Comparison of ENCODE assay signal across 9 mouse cellular contexts in the genomic region with DNA sequence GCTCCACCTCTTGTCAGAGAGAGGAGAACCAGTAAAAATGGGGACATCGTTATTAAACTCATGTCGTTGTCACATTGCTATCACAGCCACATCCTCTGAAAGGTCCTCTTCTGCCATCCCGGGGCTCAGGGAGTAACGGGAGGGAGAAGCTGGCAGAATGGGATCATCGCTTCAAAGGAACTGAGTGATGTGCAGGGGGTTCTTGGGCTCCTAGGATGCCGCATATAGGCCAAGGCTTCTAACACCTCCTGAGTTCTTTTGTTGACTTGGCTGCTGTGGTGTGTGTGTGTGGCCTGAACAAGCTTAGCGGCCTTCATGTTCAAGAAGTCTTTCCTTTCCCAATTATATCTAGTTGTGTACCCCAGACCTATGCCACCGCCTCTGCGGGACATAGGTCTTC. TPM values are rescaled to one million over a fixed set of nuclear protein-coding genes. Genes with fewer than 3 reads are reported as not detected.
A peak's percentile ranks its signal among the peaks of the same experiment; 100 is the strongest.
DNase-seq lines count a peak whose midpoint lies in the region; ATAC-seq and TF ChIP-seq lines count a peak whose summit lies in the region.
"Had no signal": no experiment of that assay in that cellular context is flagged by ENCODE, and none has a peak within 500 bp of the region (broad histone marks: within the 10 kb centered on the region; RNA-seq: fewer than 3 reads in every experiment).

No protein-coding gene starts in this region.

- DNase-seq in heart, embryonic 10.5 days (ENCODE audit: low spot score) = no peak
- DNase-seq in heart, postnatal 10 days = no peak
- DNase-seq in CH12.LX (ENCODE audit: extremely low read depth) (no peak), adipocyte (ENCODE audit: low spot score) (no peak)
- DNase-seq in layer of hippocampus, adult 9-11 months = no peak
- DNase-seq in left cerebral cortex, postnatal 10 days (ENCODE audit: extremely low spot score in 1 of 2, low spot score in 2 of 2) = no peak
- DNase-seq: kidney, adult 11 months had no signal

- no peak overlapping the region for H3K27ac ChIP-seq in heart, embryonic 10.5 days
- no peak overlapping the region for H3K27ac ChIP-seq in CH12.LX (ENCODE audit: insufficient read depth, low read depth)
- peak overlapping the region; percentile 88 for H3K27ac ChIP-seq in forebrain, embryonic 15.5 days (replicated peaks)
- no peak overlapping the region for H3K27ac ChIP-seq in liver, embryonic 15.5 days (replicated peaks)

- peaks cover 94% of the 10 kb centered on the region for H3K27me3 ChIP-seq in heart, embryonic 10.5 days (ENCODE audit: insufficient read depth, poor library complexity, severe bottlenecking)
- H3K27me3 ChIP-seq in CH12.LX (replicated peaks) = peaks cover 91% of the 10 kb centered on the region
- peaks cover 26% of the 10 kb centered on the region for H3K27me3 ChIP-seq in forebrain, embryonic 15.5 days
- peaks cover 90% of the 10 kb centered on the region for H3K27me3 ChIP-seq in liver, embryonic 15.5 days

- dilution Hi-C loops in CH12.LX (cut with MboI; ENCODE audit: extremely low pct_ligation_motif_present, extremely low pct_unique_long_range_greater_than_20kb, low sequenced_read_pairs) = no loop called here

- TF ChIP-seq EP300 in CH12.LX (IDR thresholded peaks at IDR 0.05; ENCODE audit: low read length) = no peak

- TF ChIP-seq CTCF in CH12.LX (conservative IDR thresholded peaks at IDR 0.05 in 1 of 2, IDR thresholded peaks at IDR 0.05 in 1 of 2; ENCODE audit: low read depth in 2 of 2, low read length in 2 of 2) = no peak

- no peak for TF ChIP-seq RAD21 in CH12.LX (IDR thresholded peaks at IDR 0.05; ENCODE audit: low read depth, low read length)

- 21% methylated on average over 9 of the region's 9 CpGs for WGBS in heart, embryonic 10.5 days
- WGBS in forebrain, embryonic 15.5 days = 23% methylated on average over 9 of the region's 9 CpGs
- 14% methylated on average over 9 of the region's 9 CpGs for WGBS in liver, embryonic 15.5 days (ENCODE audit: insufficient replicate concordance)

- no peak overlapping the region for H3K9ac ChIP-seq in CH12.LX (ENCODE audit: insufficient read depth, low read depth)
- H3K9ac ChIP-seq in forebrain, embryonic 15.5 days (replicated peaks) = peak overlapping the region; percentile 98
- H3K9ac ChIP-seq in liver, embryonic 15.5 days = no peak overlapping the region

- H3K9me3 ChIP-seq in heart, embryonic 10.5 days = no peaks in the 10 kb centered on the region
- peaks cover 2% of the 10 kb centered on the region for H3K9me3 ChIP-seq in CH12.LX (replicated peaks; ENCODE audit: low read length)
- H3K9me3 ChIP-seq in forebrain, embryonic 15.5 days = no peaks in the 10 kb centered on the region
- H3K9me3 ChIP-seq in liver, embryonic 15.5 days (replicated peaks) = no peaks in the 10 kb centered on the region

- in situ Hi-C loops in CH12.LX (cut with MboI; ENCODE audit: low pct_ligation_motif_present, low pct_unique_long_range_greater_than_20kb, low sequenced_read_pairs) = no loop called here

- peak overlapping the region; percentile 75 for H3K4me3 ChIP-seq in heart, embryonic 10.5 days
- no peak overlapping the region for H3K4me3 ChIP-seq in CH12.LX (replicated peaks in 1 of 3; ENCODE audit: low read depth in 2 of 3, low read length in 2 of 3, poor library complexity in 1 of 3)
- peak overlapping the region; percentile 97 for H3K4me3 ChIP-seq in forebrain, embryonic 15.5 days
- H3K4me3 ChIP-seq in liver, embryonic 15.5 days (replicated peaks) = peak overlapping the region; percentile 49; the same call in 1 of the 2 replicates

- H3K4me1 ChIP-seq in heart, embryonic 10.5 days = peaks cover 12% of the 10 kb centered on the region
- no peaks in the 10 kb centered on the region for H3K4me1 ChIP-seq in CH12.LX (ENCODE audit: control insufficient read depth in 1 of 2, insufficient read depth in 2 of 2)
- peaks cover 19% of the 10 kb centered on the region for H3K4me1 ChIP-seq in forebrain, embryonic 15.5 days
- H3K4me1 ChIP-seq in liver, embryonic 15.5 days (replicated peaks) = peaks cover 9% of the 10 kb centered on the region

- peak overlapping the region; percentile 83; the same call in 1 of the 2 replicates for H3K4me2 ChIP-seq in CH12.LX (ENCODE audit: insufficient read depth, low read depth, poor library complexity, severe bottlenecking)
- peak overlapping the region; percentile 76 for H3K4me2 ChIP-seq in forebrain, embryonic 15.5 days (replicated peaks)
- H3K4me2 ChIP-seq in liver, embryonic 15.5 days = peak overlapping the region; percentile 71

- no peaks in the 10 kb centered on the region for H3K79me2 ChIP-seq in CH12.LX (replicated peaks; ENCODE audit: control insufficient read depth, extremely low read depth, insufficient read depth, poor library complexity, severe bottlenecking)

- no peaks in the 10 kb centered on the region for H3K36me3 ChIP-seq in heart, embryonic 10.5 days
- no peaks in the 10 kb centered on the region for H3K36me3 ChIP-seq in CH12.LX (replicated peaks in 1 of 2; ENCODE audit: control insufficient read depth in 1 of 2, insufficient read depth in 1 of 2, low read length in 1 of 2)
- H3K36me3 ChIP-seq in forebrain, embryonic 15.5 days = no peaks in the 10 kb centered on the region
- no peaks in the 10 kb centered on the region for H3K36me3 ChIP-seq in liver, embryonic 15.5 days (replicated peaks)

- TF ChIP-seq POLR2A in CH12.LX (IDR thresholded peaks at IDR 0.05; ENCODE audit: low read depth, low read length) = no peak

- peak; percentile 33; the same call in 1 of the 2 replicates for ATAC-seq in forebrain, embryonic 15.5 days (replicated peaks)
- no peak for ATAC-seq in liver, embryonic 15.5 days (ENCODE audit: insufficient read depth)

- intact Hi-C loops in heart, postnatal 10 days (cut with DNase I) = loop anchor here (5.0 kb wide), 1 partner anchor 330 kb away; no protein-coding TSS in a partner anchor
- intact Hi-C loops in left cerebral cortex, postnatal 10 days (cut with DNase I) = loop anchor here (5.0 to 10.0 kb wide), 2 partner anchors 70 to 227 kb away; no protein-coding TSS in a partner anchor

TF ChIP-seq in CH12.LX, 34 proteins besides CTCF, POLR2A, EP300 and RAD21:
- no peak for TF ChIP-seq MXI1 (IDR thresholded peaks at IDR 0.05; ENCODE audit: low read depth, low read length)
- no peak for TF ChIP-seq MEF2A (IDR thresholded peaks at IDR 0.05; ENCODE audit: borderline replicate concordance, low read depth, low read length)
- no peak for TF ChIP-seq TBP (conservative IDR thresholded peaks at IDR 0.05; ENCODE audit: low read depth, low read length)
- TF ChIP-seq POLR2AphosphoS2 (IDR thresholded peaks at IDR 0.05; ENCODE audit: low read depth, low read length) = no peak
- no peak for TF ChIP-seq TCF12 (IDR thresholded peaks at IDR 0.05; ENCODE audit: low read depth, low read length)
- no peak for TF ChIP-seq ZKSCAN1 (IDR thresholded peaks at IDR 0.05; ENCODE audit: borderline replicate concordance, low read depth, low read length)
- no peak for TF ChIP-seq RCOR1 (conservative IDR thresholded peaks at IDR 0.05; ENCODE audit: low read depth, low read length)
- no peak for TF ChIP-seq CHD2 (IDR thresholded peaks at IDR 0.05; ENCODE audit: low read length)
- TF ChIP-seq ZC3H11A (IDR thresholded peaks at IDR 0.05; ENCODE audit: low read depth, low read length) = no peak
- no peak for TF ChIP-seq SMC3 (IDR thresholded peaks at IDR 0.05; ENCODE audit: low read depth, low read length)
- no peak for TF ChIP-seq JUN (IDR thresholded peaks at IDR 0.05; ENCODE audit: insufficient read depth, low read depth, low read length)
- TF ChIP-seq CHD1 (IDR thresholded peaks at IDR 0.05; ENCODE audit: low read depth, low read length) = no peak
- TF ChIP-seq ZMIZ1 (IDR thresholded peaks at IDR 0.05; ENCODE audit: low read depth, low read length) = no peak
- no peak for TF ChIP-seq MAFK (IDR thresholded peaks at IDR 0.05; ENCODE audit: insufficient replicate concordance, low read length)
- TF ChIP-seq SIN3A (IDR thresholded peaks at IDR 0.05; ENCODE audit: low read length) = no peak
- TF ChIP-seq HCFC1 (IDR thresholded peaks at IDR 0.05; ENCODE audit: low read depth, low read length) = no peak

RNA-seq across cellular contexts. Expression of a gene that starts 0.4 kb away (rescaled TPM):
- polyA plus RNA-seq in heart, embryonic 10.5 days (2016; fragmentation: Nextera tagmentation; extraction: Ambion mirVana) = 0.22 and 0.57 TPM in 2 replicates
- 1 to 10 TPM; 1.1 to 1.4 TPM for total RNA-seq in heart, postnatal 10 days (2021)
- total RNA-seq in CH12.LX (2012; rRNA removed) (0.21 and 0.30 TPM in 2 replicates), CH12.LX (2014; rRNA removed) (not detected in 2 replicates)
- not detected in 2 replicates for polyA plus RNA-seq in CH12.LX (2012; ENCODE audit: insufficient read length, low read depth)
- 19.7 and 23.4 TPM in 2 replicates for polyA plus RNA-seq in forebrain, embryonic 15.5 days (2015; fragmentation: Nextera tagmentation; extraction: Ambion mirVana)
- polyA plus RNA-seq in liver, embryonic 15.5 days (2015; fragmentation: Nextera tagmentation; extraction: Ambion mirVana) = 0.01 TPM in 1 of 2 replicates, not detected in the other
- 100 to 1,000 TPM; 168 to 173 TPM for total RNA-seq in left cerebral cortex, postnatal 10 days (2021)

RNA-seq across cellular contexts. Expression of a gene that starts 57.5 kb away (rescaled TPM):
- 7.1 and 10.1 TPM in 2 replicates for polyA plus RNA-seq in heart, embryonic 10.5 days (2016; fragmentation: Nextera tagmentation; extraction: Ambion mirVana)
- 10 to 100 TPM; 22.1 to 23.3 TPM for total RNA-seq in heart, postnatal 10 days (2021)
- total RNA-seq in CH12.LX (2012; rRNA removed) = 33.3 and 39.8 TPM in 2 replicates
- total RNA-seq in CH12.LX (2014; rRNA removed) = 29.1 and 29.9 TPM in 2 replicates
- 30.1 and 33.1 TPM in 2 replicates for polyA plus RNA-seq in CH12.LX (2012; ENCODE audit: insufficient read length, low read depth)
- 1.4 and 1.8 TPM in 2 replicates for polyA plus RNA-seq in forebrain, embryonic 15.5 days (2015; fragmentation: Nextera tagmentation; extraction: Ambion mirVana)
- polyA plus RNA-seq in liver, embryonic 15.5 days (2015; fragmentation: Nextera tagmentation; extraction: Ambion mirVana) = 10.0 and 11.7 TPM in 2 replicates
- total RNA-seq in left cerebral cortex, postnatal 10 days (2021) = 1 to 10 TPM; 1.9 to 2.7 TPM

Comparison
In these comparisons a context has a peak if more than half of its experiments do, and no peak if none do; other contexts are left out.
1. H3K4me3 ChIP-seq: peak in heart, embryonic 10.5 days (single experiment), forebrain, embryonic 15.5 days (single experiment) and liver, embryonic 15.5 days (single experiment); none in CH12.LX (0 of 3).
2. RNA of a gene that starts 0.4 kb away (polyA plus RNA-seq): 19.7 to 23.4 TPM in forebrain, embryonic 15.5 days; 0.22 to 0.57 TPM in heart, embryonic 10.5 days, not detected in CH12.LX and 0.01 TPM in liver, embryonic 15.5 days; every median in the first group is over 10 times any median in the second.
3. Peak in every context shown above with its lines, with median percentiles within 50 percentile points of each other: H3K4me2 ChIP-seq.